Mouse (Mus musculus) CH12.LX (cell line): ENCODE results near the gene Qser1. TPM values are rescaled to one million over a fixed set of nuclear protein-coding genes. Genes with fewer than 3 reads are reported as not detected.

Source experiments
- DNase-seq: peaks from one replicate; pipeline ENCODE4 v3.0.0-alpha.2; 2013; ENCODE audit errors: extremely low read depth
- H3K27ac ChIP-seq: 2 replicates; pipeline ENCODE4 v1.5.1; 2012; ENCODE audit warnings: low read depth, mild to moderate bottlenecking, control low read depth, moderate library complexity; ENCODE audit not compliant: insufficient read depth
- H3K27me3 ChIP-seq: replicated peaks from 2 replicates; pipeline ENCODE3; 2012; ENCODE audit warnings: inconsistent platforms
- H3K36me3 ChIP-seq, 2 experiments: replicated peaks in 1 of 2; 2 replicates each; pipeline versions ENCODE3 to v1.6.1; 2012; ENCODE audit warnings: inconsistent platforms in 1 of 2, low read length in 1 of 2, mild to moderate bottlenecking in 1 of 2, mixed read lengths in 1 of 2, moderate library complexity in 1 of 2; ENCODE audit not compliant: control insufficient read depth in 1 of 2, insufficient read depth in 1 of 2
- H3K4me1 ChIP-seq, 2 experiments: 2 replicates each; pipeline ENCODE4 v1.6.1; 2012; ENCODE audit warnings: inconsistent platforms in 1 of 2, moderate library complexity in 1 of 2; ENCODE audit not compliant: insufficient read depth in 2 of 2, control insufficient read depth in 1 of 2
- H3K4me2 ChIP-seq: 2 replicates; pipeline ENCODE4 v1.6.1; 2012; ENCODE audit warnings: low read depth, mild to moderate bottlenecking, control low read depth; ENCODE audit not compliant: poor library complexity, insufficient read depth, severe bottlenecking
- H3K4me3 ChIP-seq, 3 experiments: fragments of 150-350 bp in 1 of 3; sonication (generic) in 1 of 3; replicated peaks in 1 of 3; 2 replicates each; pipeline versions ENCODE3 to v1.5.1; 2011 to 2012; ENCODE audit warnings: low read depth in 2 of 3, low read length in 2 of 3, mild to moderate bottlenecking in 2 of 3, moderate library complexity in 2 of 3, control low read depth in 1 of 3, improper control_type of control experiment in 1 of 3, inconsistent platforms in 1 of 3, mixed read lengths in 1 of 3; ENCODE audit not compliant: poor library complexity in 1 of 3
- H3K79me2 ChIP-seq: replicated peaks from 2 replicates; pipeline ENCODE4 v1.6.1; 2012; ENCODE audit warnings: mild to moderate bottlenecking, moderate library complexity; ENCODE audit not compliant: control insufficient read depth, poor library complexity, insufficient read depth, severe bottlenecking; ENCODE audit errors: extremely low read depth
- H3K9ac ChIP-seq: 2 replicates; pipeline ENCODE4 v1.6.1; 2012; ENCODE audit warnings: low read depth, mild to moderate bottlenecking, control low read depth, moderate library complexity; ENCODE audit not compliant: insufficient read depth
- H3K9me3 ChIP-seq: replicated peaks from 2 replicates; pipeline ENCODE3; 2012; ENCODE audit warnings: low read length, inconsistent platforms, mixed read lengths
- BHLHE40 ChIP-seq: IDR thresholded peaks from 2 replicates; pipeline ENCODE4 v1.6.1; 2011; ENCODE audit warnings: mild to moderate bottlenecking, low read depth, low read length, improper control_type of control experiment
- CHD1 ChIP-seq: IDR thresholded peaks from 2 replicates; pipeline ENCODE4 v1.6.1; 2012; ENCODE audit warnings: low read depth, low read length, improper control_type of control experiment, inconsistent platforms
- CHD2 ChIP-seq: IDR thresholded peaks from 2 replicates; pipeline ENCODE4 v1.6.1; 2011; ENCODE audit warnings: low read length, improper control_type of control experiment
- CTCF ChIP-seq, 2 experiments: IDR thresholded peaks in 1 of 2; conservative IDR thresholded peaks in 1 of 2; 2 replicates each; pipeline ENCODE4 v1.5.1; 2011 to 2012; ENCODE audit warnings: low read depth in 2 of 2, low read length in 2 of 2, improper control_type of control experiment in 1 of 2, inconsistent platforms in 1 of 2, mild to moderate bottlenecking in 1 of 2, moderate library complexity in 1 of 2
- ELF1 ChIP-seq: IDR thresholded peaks from 2 replicates; pipeline ENCODE4 v1.6.1; 2014; ENCODE audit warnings: low read depth, mild to moderate bottlenecking, inconsistent platforms, low read length, improper control_type of control experiment
- EP300 ChIP-seq: IDR thresholded peaks from 2 replicates; pipeline ENCODE4 v1.6.1; 2011; ENCODE audit warnings: low read length, improper control_type of control experiment
- JUND ChIP-seq: conservative IDR thresholded peaks from 2 replicates; pipeline ENCODE4 v1.6.1; 2011; ENCODE audit warnings: low read depth, low read length, improper control_type of control experiment
- MAFK ChIP-seq: IDR thresholded peaks from 2 replicates; pipeline ENCODE4 v1.6.1; 2011; ENCODE audit warnings: low read length, improper control_type of control experiment; ENCODE audit not compliant: insufficient replicate concordance
- MAX ChIP-seq: IDR thresholded peaks from 2 replicates; pipeline ENCODE4 v1.6.1; 2011; ENCODE audit warnings: low read length, improper control_type of control experiment
- MAZ ChIP-seq: IDR thresholded peaks from 2 replicates; pipeline ENCODE4 v1.6.1; 2012; ENCODE audit warnings: low read depth, mild to moderate bottlenecking, inconsistent platforms, low read length, improper control_type of control experiment, moderate library complexity
- MYC ChIP-seq: IDR thresholded peaks from 2 replicates; pipeline ENCODE4 v1.6.1; 2011; ENCODE audit warnings: low read depth, mild to moderate bottlenecking, improper control_type of control experiment, low read length
- NELFE ChIP-seq: IDR thresholded peaks from 2 replicates; pipeline ENCODE4 v1.6.1; 2011; ENCODE audit warnings: low read depth, low read length, improper control_type of control experiment
- PAX5 ChIP-seq: IDR thresholded peaks from 2 replicates; pipeline ENCODE4 v1.6.1; 2012; ENCODE audit warnings: low read length, inconsistent platforms, mixed read lengths
- POLR2A ChIP-seq: IDR thresholded peaks from 2 replicates; pipeline ENCODE4 v1.6.1; 2011; ENCODE audit warnings: low read depth, mild to moderate bottlenecking, improper control_type of control experiment, low read length
- RAD21 ChIP-seq: IDR thresholded peaks from 2 replicates; pipeline ENCODE4 v1.6.1; 2011; ENCODE audit warnings: low read depth, mild to moderate bottlenecking, low read length, improper control_type of control experiment, moderate library complexity
- SIN3A ChIP-seq: IDR thresholded peaks from 2 replicates; pipeline ENCODE4 v1.6.1; 2012; ENCODE audit warnings: low read length, improper control_type of control experiment, inconsistent platforms
- SMC3 ChIP-seq: IDR thresholded peaks from 2 replicates; pipeline ENCODE4 v1.6.1; 2011; ENCODE audit warnings: low read depth, low read length, improper control_type of control experiment
- TCF12 ChIP-seq: IDR thresholded peaks from 2 replicates; pipeline ENCODE4 v1.6.1; 2014; ENCODE audit warnings: low read depth, mild to moderate bottlenecking, inconsistent platforms, low read length, improper control_type of control experiment
- UBTF ChIP-seq: IDR thresholded peaks from 2 replicates; pipeline ENCODE4 v1.6.1; 2012; ENCODE audit warnings: low read depth, mild to moderate bottlenecking, inconsistent platforms, low read length, improper control_type of control experiment, moderate library complexity
- USF1 ChIP-seq: IDR thresholded peaks from 2 replicates; pipeline ENCODE4 v1.6.1; 2014; ENCODE audit warnings: low read depth, mild to moderate bottlenecking, inconsistent platforms, low read length, improper control_type of control experiment
- ZKSCAN1 ChIP-seq: IDR thresholded peaks from 2 replicates; pipeline ENCODE4 v1.6.1; 2012; ENCODE audit warnings: low read depth, inconsistent platforms, low read length, improper control_type of control experiment, borderline replicate concordance
- ZMIZ1 ChIP-seq: IDR thresholded peaks from 2 replicates; pipeline ENCODE4 v1.6.1; 2012; ENCODE audit warnings: low read depth, mild to moderate bottlenecking, inconsistent platforms, low read length, improper control_type of control experiment
- dilution Hi-C: fragments of 300-500 bp; cut with MboI; formaldehyde crosslinking; loops from 2 replicates; pipeline ENCODE4 v1.14.3; 2020; ENCODE audit warnings: low sequenced_read_pairs; ENCODE audit not compliant: extremely low pct_unique_long_range_greater_than_20kb, extremely low pct_ligation_motif_present
- in situ Hi-C: fragments of 300-500 bp; cut with MboI; formaldehyde crosslinking; loops from 3 replicates; pipeline ENCODE4 v1.14.3; 2019; ENCODE audit warnings: low sequenced_read_pairs, low pct_ligation_motif_present, low pct_unique_long_range_greater_than_20kb, mixed read lengths
- polyA plus RNA-seq: library from polyadenylated mRNA; unstranded; fragments of >175 nt; gene quantifications from 2 replicates; pipeline ENCODE4 v1.2.1, GENCODE M21; 2012; ENCODE audit warnings: low read depth; ENCODE audit not compliant: insufficient read length
- total RNA-seq, 2 experiments: library from RNA; depleted of rRNA; stranded (reverse); fragments of 300-350 nt in 1 of 2; fragments of >200 nt in 1 of 2; gene quantifications; 2 replicates each; pipeline ENCODE4 v1.2.3; 2012 to 2014

The Qser1 gene
- total and polyA plus RNA-seq, 3 experiments: 3.7 to 10.2 (median 6.8) TPM

DNA sequence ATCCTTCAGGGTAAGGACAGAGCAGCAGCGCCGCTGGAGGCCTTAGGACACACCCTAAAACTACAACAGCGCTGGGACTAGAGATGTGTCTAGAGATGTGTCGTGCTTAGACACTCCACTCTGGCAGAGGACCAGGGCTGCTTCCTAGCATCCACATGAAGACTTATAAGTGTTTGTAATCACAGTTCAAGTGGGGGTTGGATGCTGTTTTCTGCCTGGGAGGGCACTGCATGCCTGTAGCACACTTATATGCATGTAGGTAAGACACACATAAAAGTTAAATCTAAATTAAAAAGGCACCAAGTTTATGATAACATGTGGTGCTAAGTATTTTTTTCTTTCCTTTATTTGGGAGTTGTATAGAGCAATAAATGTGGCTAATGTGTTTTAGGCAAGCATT is 52.5 kb downstream of the Qser1 start:
- H3K4me2 ChIP-seq: no peak overlapping the region
- H3K36me3 ChIP-seq: peaks cover 8 to 35% of the 10 kb centered on the region in 2 experiments
- DNase-seq: no peak
- H3K9me3 ChIP-seq: no peaks in the 10 kb centered on the region
- no peak overlapping the region for H3K27ac ChIP-seq
- no peaks in the 10 kb centered on the region for H3K79me2 ChIP-seq
- TF ChIP-seq CHD1: no peak
- TF ChIP-seq JUND: no peak
- TF ChIP-seq UBTF: no peak
- TF ChIP-seq NELFE: no peak
- TF ChIP-seq EP300: no peak
- TF ChIP-seq BHLHE40: no peak
- no peak for TF ChIP-seq MYC
- no peak for TF ChIP-seq ZKSCAN1
- TF ChIP-seq POLR2A: no peak
- no peak for TF ChIP-seq MAX
- TF ChIP-seq CHD2: no peak
- no peak for TF ChIP-seq RAD21
- TF ChIP-seq PAX5: no peak
- TF ChIP-seq ELF1: no peak
- no peak for TF ChIP-seq SIN3A
- TF ChIP-seq, all 38 proteins: peak for 0
- in situ Hi-C loops (no loop called here), dilution Hi-C loops (no loop called here)
- H3K9ac ChIP-seq: no peak overlapping the region
- H3K4me1 ChIP-seq: 0 out of 4 replicates have a peak, but pooled peaks cover 0 to 5% of the 10 kb centered on the region in 2 experiments
- no peak overlapping the region for H3K4me3 ChIP-seq
- H3K27me3 ChIP-seq: no peaks in the 10 kb centered on the region

DNA sequence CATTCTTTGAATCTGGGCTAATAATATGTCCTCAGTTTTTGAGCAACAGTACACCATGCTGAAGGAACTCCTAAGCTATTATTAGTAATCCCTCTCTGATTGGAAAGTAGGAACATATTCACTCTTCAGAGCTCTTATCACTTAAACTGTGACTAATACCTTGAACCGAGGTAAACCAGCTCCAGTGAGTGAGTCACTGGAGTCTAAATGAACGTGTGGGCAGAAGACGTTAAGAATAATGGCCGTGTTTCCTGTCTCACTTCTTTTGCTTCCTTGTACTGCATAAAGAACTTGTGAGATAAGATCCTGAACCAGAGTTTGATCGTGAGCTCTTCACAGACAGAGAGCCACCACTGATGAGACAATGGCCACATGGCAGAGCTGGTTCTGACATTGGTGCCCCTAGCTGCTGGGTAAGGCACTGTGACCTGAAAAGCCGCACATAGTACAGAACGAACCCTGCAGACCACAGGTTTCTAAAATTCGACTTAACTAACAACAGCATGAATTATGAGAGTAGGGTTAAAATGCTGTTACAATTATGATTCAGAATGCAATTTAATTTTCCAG is 53.3 kb downstream of the Qser1 start:
- peak; percentile 11 for DNase-seq
- dilution Hi-C loops: no loop called here
- H3K9me3 ChIP-seq: no peaks in the 10 kb centered on the region
- H3K4me2 ChIP-seq: no peak overlapping the region
- no peaks in the 10 kb centered on the region for H3K79me2 ChIP-seq
- H3K27ac ChIP-seq: no peak overlapping the region
- no peak for TF ChIP-seq SMC3
- no peak for TF ChIP-seq ZKSCAN1
- no peak for TF ChIP-seq MAFK
- no peak for TF ChIP-seq USF1
- TF ChIP-seq ZMIZ1: no peak
- no peak for TF ChIP-seq MAZ
- peak in 1 of 2 experiments; percentile 9; a peak in 1 of 4 replicates for TF ChIP-seq CTCF (conservative IDR thresholded peaks at IDR 0.05 in 1 of 2, IDR thresholded peaks at IDR 0.05 in 1 of 2; ENCODE audit: low read depth in 2 of 2, low read length in 2 of 2)
- TF ChIP-seq NELFE: no peak
- TF ChIP-seq TCF12: no peak
- H3K36me3 ChIP-seq: peaks cover 4 to 31% of the 10 kb centered on the region in 2 experiments
- H3K4me3 ChIP-seq: no peak overlapping the region
- in situ Hi-C loops: no loop called here
- no peak overlapping the region for H3K9ac ChIP-seq
- no peaks in the 10 kb centered on the region for H3K27me3 ChIP-seq
- 0 out of 4 replicates have a peak, but pooled peaks cover 0 to 5% of the 10 kb centered on the region in 2 experiments for H3K4me1 ChIP-seq
